Mouse (Mus musculus): ENCODE results near the gene Nuak1. TPM values are rescaled to one million over a fixed set of nuclear protein-coding genes. Genes with fewer than 3 reads are reported as not detected.

Gene Nuak1
- polyA plus RNA-seq, 1 experiment from 2014 or later: 0.13 TPM

DNA sequence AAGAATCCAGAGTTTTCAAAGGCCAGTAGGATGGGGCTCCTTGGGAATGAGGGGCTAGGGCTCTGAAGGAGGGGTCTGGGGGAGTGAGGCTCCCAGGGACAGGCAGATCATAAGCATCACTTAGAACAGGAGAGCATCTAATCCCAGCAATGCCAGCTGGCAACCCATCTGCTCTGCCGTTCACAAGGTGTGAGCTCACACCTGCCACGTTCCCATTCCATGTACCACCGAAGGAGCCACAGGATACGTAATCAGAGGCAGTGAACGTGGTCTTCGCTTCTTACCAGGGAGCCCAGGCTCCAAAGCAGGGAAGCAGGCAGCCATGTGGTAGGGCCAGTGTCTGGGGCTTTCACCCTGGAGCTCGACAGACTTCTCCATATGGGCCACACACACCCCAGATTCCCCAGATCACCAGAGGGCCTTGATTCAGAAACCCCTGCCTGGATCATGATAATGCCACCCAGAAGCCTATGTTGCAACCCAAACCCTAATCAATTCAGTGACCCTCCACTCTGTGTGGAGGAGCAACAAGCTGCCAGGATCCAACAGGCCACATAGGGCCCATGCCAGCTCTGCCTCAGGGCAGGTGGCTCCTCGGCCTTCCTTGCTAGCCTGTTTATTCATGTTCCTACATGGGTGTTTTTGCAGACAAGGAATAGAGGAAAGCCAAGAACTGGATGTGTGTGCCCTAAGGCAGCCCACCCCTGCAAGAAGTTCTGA, 25.3 kb downstream of the Nuak1 start:
- Histone ChIP-seq H3K4me1 (ENCODE audit: insufficient read depth) (peaks cover 2% of the 10 kb centered on the region; the same call in 1 of the 2 replicates), H3K27ac (ENCODE audit: low read depth) (no peak overlapping the region), H3K9me3 (ENCODE audit: low read length) (no peaks in the 10 kb centered on the region), H3K4me3 (ENCODE audit: low read depth, low read length) (no peak overlapping the region), H3K36me3 (replicated peaks; ENCODE audit: insufficient read depth, low read length) (no peaks in the 10 kb centered on the region), H3K4me2 (ENCODE audit: low read depth, low read length) (no peak overlapping the region), H3K27me3 (ENCODE audit: insufficient read depth, low read length) (no peaks in the 10 kb centered on the region), H3K9ac (replicated peaks) (no peak overlapping the region)
- 80% methylated on average over 8 of the region's 8 CpGs for WGBS (ENCODE audit: insufficient replicate concordance)
- DNase-seq (no peak), ATAC-seq (no peak)
- no peak for TF ChIP-seq CTCF (IDR thresholded peaks at IDR 0.05; ENCODE audit: low read depth)
- TF ChIP-seq EP300 (IDR thresholded peaks at IDR 0.05; ENCODE audit: low read depth): no peak

DNA sequence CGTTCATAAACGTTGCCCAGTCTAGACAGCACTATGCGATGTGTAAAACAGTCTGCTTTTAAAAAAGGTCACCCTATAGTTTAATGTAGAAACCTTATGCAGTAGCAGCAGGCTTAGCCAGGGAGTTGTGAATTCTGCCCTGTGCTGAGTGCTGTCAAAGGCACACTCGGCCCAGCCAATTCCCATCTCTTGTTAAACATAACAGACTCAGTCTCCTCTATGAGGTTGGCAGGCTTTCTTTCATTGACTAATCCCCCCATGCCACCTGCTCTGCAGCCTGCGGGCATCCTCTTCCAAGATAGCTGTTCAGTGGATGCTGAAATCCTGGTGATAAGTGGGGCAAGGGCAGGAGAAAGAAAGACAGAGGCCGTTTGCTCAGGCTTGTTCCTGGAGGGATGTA, 27.1 kb downstream of the Nuak1 start:
- 69% methylated on average over 6 of the region's 6 CpGs for WGBS (ENCODE audit: insufficient replicate concordance)
- no peak overlapping the region for H3K9ac ChIP-seq (replicated peaks)
- H3K4me2 ChIP-seq (ENCODE audit: low read depth, low read length): no peak overlapping the region
- no peaks in the 10 kb centered on the region for H3K27me3 ChIP-seq (ENCODE audit: insufficient read depth, low read length)
- no peak overlapping the region for H3K27ac ChIP-seq (ENCODE audit: low read depth)
- H3K4me3 ChIP-seq (ENCODE audit: low read depth, low read length): no peak overlapping the region
- no peak for DNase-seq
- TF ChIP-seq EP300 (IDR thresholded peaks at IDR 0.05; ENCODE audit: low read depth) (no peak), CTCF (IDR thresholded peaks at IDR 0.05; ENCODE audit: low read depth) (no peak)
- no peak for ATAC-seq
- no peaks in the 10 kb centered on the region for H3K9me3 ChIP-seq (ENCODE audit: low read length)
- no peaks in the 10 kb centered on the region for H3K36me3 ChIP-seq (replicated peaks; ENCODE audit: insufficient read depth, low read length)
- peaks cover 2% of the 10 kb centered on the region; the same call in 1 of the 2 replicates for H3K4me1 ChIP-seq (ENCODE audit: insufficient read depth)

DNA sequence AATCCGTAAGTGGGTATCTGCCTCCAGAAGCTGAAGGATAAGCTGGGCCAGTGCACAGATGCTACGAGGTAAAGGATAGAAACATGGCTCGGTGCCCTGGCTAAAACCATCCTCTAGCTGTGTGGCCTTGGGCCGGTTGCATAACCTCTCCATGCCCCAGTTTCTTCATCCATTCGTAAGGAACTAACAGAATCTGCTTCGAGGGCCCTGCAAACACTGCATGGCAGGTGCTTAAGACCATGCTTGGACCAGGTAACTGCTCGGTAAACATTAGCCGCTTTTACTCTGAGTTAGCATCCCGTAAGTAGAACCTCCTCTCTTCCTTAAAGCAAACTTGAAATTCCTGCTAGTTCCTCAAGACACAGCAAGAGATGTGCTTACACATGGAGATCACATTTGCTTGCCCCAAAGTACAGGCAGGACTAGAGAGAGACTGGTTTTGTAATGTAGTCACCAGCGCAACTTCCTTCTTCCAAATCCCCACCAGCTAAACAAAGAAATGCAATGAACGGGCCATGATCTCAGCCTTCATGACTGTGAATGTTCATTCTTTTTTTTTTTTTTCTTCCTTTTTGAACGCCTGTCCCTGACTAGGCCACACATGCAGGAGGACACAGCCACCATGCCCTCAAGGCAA, 28.0 kb downstream of the Nuak1 start:
- Histone ChIP-seq H3K4me2 (ENCODE audit: low read depth, low read length) (no peak overlapping the region; the same call in 1 of the 2 replicates), H3K36me3 (replicated peaks; ENCODE audit: insufficient read depth, low read length) (no peaks in the 10 kb centered on the region), H3K4me3 (ENCODE audit: low read depth, low read length) (no peak overlapping the region), H3K27me3 (ENCODE audit: insufficient read depth, low read length) (no peaks in the 10 kb centered on the region), H3K9me3 (ENCODE audit: low read length) (no peaks in the 10 kb centered on the region), H3K27ac (ENCODE audit: low read depth) (0 out of 2 replicates have a peak overlapping the region, but pooled peaks have one; percentile 0), H3K4me1 (ENCODE audit: insufficient read depth) (peaks cover 2% of the 10 kb centered on the region; the same call in 1 of the 2 replicates), H3K9ac (replicated peaks) (no peak overlapping the region)
- DNase-seq (no peak), ATAC-seq (no peak)
- TF ChIP-seq EP300 (IDR thresholded peaks at IDR 0.05; ENCODE audit: low read depth) (no peak), CTCF (IDR thresholded peaks at IDR 0.05; ENCODE audit: low read depth) (no peak)
- 66% methylated on average over 12 of the region's 12 CpGs for WGBS (ENCODE audit: insufficient replicate concordance)

DNA sequence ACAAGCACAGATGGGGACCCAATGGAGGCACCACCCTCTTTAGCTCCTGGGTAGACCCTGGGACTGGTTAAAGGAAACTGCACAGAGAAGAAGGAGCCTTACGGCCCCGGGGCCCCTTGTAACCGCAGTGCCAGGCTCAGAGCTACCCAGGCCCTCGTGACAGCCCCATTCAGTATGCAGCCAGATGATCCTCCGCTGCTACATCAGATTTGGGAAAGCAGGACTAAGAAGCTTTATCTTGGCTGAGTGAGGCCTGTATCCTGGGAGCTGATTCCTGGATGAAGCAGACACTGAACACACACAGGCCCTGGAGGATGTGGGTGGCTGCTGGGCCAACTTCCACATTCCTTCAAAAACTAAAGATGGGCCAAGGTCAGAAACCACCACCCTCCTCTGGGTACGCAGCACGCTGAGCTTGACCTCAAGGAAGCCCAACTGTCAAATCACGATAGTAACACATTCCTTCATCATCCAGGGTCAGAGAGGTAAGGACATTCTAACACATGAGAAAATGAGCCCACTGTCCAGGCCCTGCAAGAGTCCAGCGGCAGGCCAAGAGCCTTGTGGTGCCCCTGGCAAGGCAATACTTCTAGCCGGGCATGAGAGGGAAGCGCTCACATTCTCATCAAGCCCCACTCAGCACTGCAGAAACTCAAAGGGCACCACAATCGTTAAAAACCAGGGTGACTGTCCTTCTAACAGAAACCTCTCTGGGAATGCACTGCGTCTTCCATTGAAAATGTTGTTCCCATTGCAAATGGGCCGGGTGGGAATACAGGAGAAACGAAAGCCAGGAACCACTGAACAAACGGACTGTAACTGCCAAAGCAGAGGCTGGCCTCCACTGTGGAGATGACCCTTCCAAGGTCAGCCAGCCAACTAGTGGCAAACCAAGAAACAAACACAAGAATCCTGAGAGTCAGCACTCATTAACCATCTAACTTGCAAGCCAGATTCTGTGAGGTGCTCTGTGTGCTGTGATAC, 29.0 kb downstream of the Nuak1 start:
- Histone ChIP-seq H3K4me2 (ENCODE audit: low read depth, low read length) (no peak overlapping the region), H3K9me3 (ENCODE audit: low read length) (no peaks in the 10 kb centered on the region), H3K4me1 (ENCODE audit: insufficient read depth) (peaks cover 2% of the 10 kb centered on the region; the same call in 1 of the 2 replicates), H3K9ac (replicated peaks) (no peak overlapping the region), H3K27ac (ENCODE audit: low read depth) (0 out of 2 replicates have a peak overlapping the region, but pooled peaks have one; percentile 0), H3K27me3 (ENCODE audit: insufficient read depth, low read length) (no peaks in the 10 kb centered on the region), H3K36me3 (replicated peaks; ENCODE audit: insufficient read depth, low read length) (no peaks in the 10 kb centered on the region), H3K4me3 (ENCODE audit: low read depth, low read length) (no peak overlapping the region)
- ATAC-seq (no peak), DNase-seq (no peak)
- TF ChIP-seq CTCF (IDR thresholded peaks at IDR 0.05; ENCODE audit: low read depth) (no peak), EP300 (IDR thresholded peaks at IDR 0.05; ENCODE audit: low read depth) (no peak)
- 69% methylated on average over 16 of the region's 16 CpGs for WGBS (ENCODE audit: insufficient replicate concordance)

DNA sequence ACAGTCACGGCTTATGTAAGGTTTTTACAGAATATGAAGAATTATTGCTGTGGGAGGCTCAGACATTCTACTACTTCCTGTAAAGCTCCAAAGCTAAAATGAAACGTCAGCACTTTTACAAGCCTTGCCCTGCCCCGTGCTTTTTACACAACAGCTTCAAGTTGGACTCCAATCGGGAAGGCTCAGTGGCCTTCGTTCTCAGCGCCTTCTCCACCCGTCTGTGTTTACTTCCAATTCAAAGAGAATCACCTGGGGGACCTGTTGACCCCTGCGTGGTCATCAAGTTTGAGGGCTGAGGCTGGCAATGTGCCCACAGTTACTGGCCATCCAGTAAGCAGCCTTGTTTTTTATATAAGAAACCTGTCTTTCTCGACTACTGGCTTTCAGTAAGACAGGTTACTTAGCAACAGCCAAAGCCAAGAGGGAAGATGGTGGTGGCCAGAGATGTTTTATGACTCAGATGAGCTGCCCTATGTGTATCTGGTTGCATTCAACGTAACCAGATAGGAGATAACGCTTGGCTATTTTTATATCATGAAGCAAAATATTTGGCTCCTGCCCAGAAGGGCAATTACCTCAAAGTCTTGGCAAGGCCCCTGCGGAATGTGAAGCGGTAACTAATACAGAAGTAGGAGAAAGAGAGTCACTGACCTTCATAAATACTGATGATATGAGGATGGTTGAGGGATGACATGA, 31.3 kb downstream of the Nuak1 start:
- TF ChIP-seq EP300 (IDR thresholded peaks at IDR 0.05; ENCODE audit: low read depth): no peak
- TF ChIP-seq CTCF (IDR thresholded peaks at IDR 0.05; ENCODE audit: low read depth): no peak
- no peak for ATAC-seq
- WGBS (ENCODE audit: insufficient replicate concordance): 57% methylated on average over 13 of the region's 13 CpGs

More for the DNA sequence above, 31.3 kb downstream of the Nuak1 start:
- Histone ChIP-seq H3K27ac (ENCODE audit: low read depth) (no peak overlapping the region), H3K9me3 (ENCODE audit: low read length) (no peaks in the 10 kb centered on the region), H3K9ac (replicated peaks) (no peak overlapping the region), H3K4me3 (ENCODE audit: low read depth, low read length) (no peak overlapping the region), H3K27me3 (ENCODE audit: insufficient read depth, low read length) (no peaks in the 10 kb centered on the region), H3K4me2 (ENCODE audit: low read depth, low read length) (no peak overlapping the region), H3K36me3 (replicated peaks; ENCODE audit: insufficient read depth, low read length) (no peaks in the 10 kb centered on the region), H3K4me1 (ENCODE audit: insufficient read depth) (peaks cover 2% of the 10 kb centered on the region; the same call in 1 of the 2 replicates)
- no peak for DNase-seq
